Mouse (Mus musculus): Measurements from ENCODE around the gene Dtnb. TPM values are rescaled to one million over a fixed set of nuclear protein-coding genes. Genes with fewer than 3 reads are reported as not detected.
A peak's percentile ranks its signal among the peaks of the same experiment; 100 is the strongest.

The Dtnb gene
- polyA plus RNA-seq, 1 experiment from 2014 or later = 47.2 TPM

GRCm38 (mm10) chr12:3806271-3806684 is 234.1 kb downstream of the Dtnb start:
- Histone ChIP-seq H3K9me3 (replicated peaks) (no peaks in the 10 kb centered on the region), H3K27ac (peak overlapping the region; percentile 99), H3K4me2 (peak overlapping the region; percentile 76), H3K4me1 (peaks cover 43% of the 10 kb centered on the region), H3K4me3 (replicated peaks) (peak overlapping the region; percentile 90), H3K9ac (peak overlapping the region; percentile 91), H3K36me3 (no peaks in the 10 kb centered on the region), H3K27me3 (no peaks in the 10 kb centered on the region)
- peak; percentile 83 for ATAC-seq (replicated peaks; ENCODE audit: low FRiP score)
- WGBS = 1% methylated on average over 31 of the region's 41 CpGs

- Histone ChIP-seq H3K4me2 (peak overlapping the region; percentile 76), H3K4me3 (replicated peaks) (peak overlapping the region; percentile 90), H3K4me1 (peaks cover 49% of the 10 kb centered on the region), H3K27ac (peak overlapping the region; percentile 99), H3K9ac (peak overlapping the region; percentile 91), H3K9me3 (replicated peaks) (no peaks in the 10 kb centered on the region), H3K36me3 (no peaks in the 10 kb centered on the region), H3K27me3 (no peaks in the 10 kb centered on the region)
- 0% methylated on average over 62 of the region's 141 CpGs for WGBS
- peak; percentile 44 for ATAC-seq (replicated peaks; ENCODE audit: low FRiP score)
Measured at GRCm38 (mm10) chr12:3806703-3807547, 234.7 kb downstream of the Dtnb start.

- Histone ChIP-seq H3K9me3 (replicated peaks) (no peaks in the 10 kb centered on the region), H3K4me1 (peaks cover 56% of the 10 kb centered on the region), H3K4me2 (peak overlapping the region; percentile 76), H3K9ac (peak overlapping the region; percentile 91), H3K4me3 (replicated peaks) (peak overlapping the region; percentile 90), H3K36me3 (no peaks in the 10 kb centered on the region), H3K27me3 (no peaks in the 10 kb centered on the region), H3K27ac (peak overlapping the region; percentile 99)
- 1% methylated on average over 59 of the region's 105 CpGs for WGBS
- peak; percentile 52 for ATAC-seq (replicated peaks; ENCODE audit: low FRiP score)
Measured at GRCm38 (mm10) chr12:3807548-3808395, 235.6 kb downstream of the Dtnb start.

GRCm38 (mm10) chr12:3808396-3808981 is 236.3 kb downstream of the Dtnb start:
- H3K9ac ChIP-seq = peak overlapping the region; percentile 91
- H3K9me3 ChIP-seq (replicated peaks) = no peaks in the 10 kb centered on the region
- WGBS = 5% methylated on average over 10 of the region's 10 CpGs
- H3K4me1 ChIP-seq = peaks cover 61% of the 10 kb centered on the region
- no peaks in the 10 kb centered on the region for H3K36me3 ChIP-seq
- peak overlapping the region; percentile 99 for H3K27ac ChIP-seq
- ATAC-seq (replicated peaks; ENCODE audit: low FRiP score) = peak; percentile 12
- no peaks in the 10 kb centered on the region for H3K27me3 ChIP-seq
- H3K4me2 ChIP-seq = peak overlapping the region; percentile 76
- H3K4me3 ChIP-seq (replicated peaks) = peak overlapping the region; percentile 90

- no peak for ATAC-seq (replicated peaks; ENCODE audit: low FRiP score)
- Histone ChIP-seq H3K9me3 (replicated peaks) (no peaks in the 10 kb centered on the region), H3K27ac (peak overlapping the region; percentile 79), H3K36me3 (no peaks in the 10 kb centered on the region), H3K9ac (0 out of 2 replicates have a peak overlapping the region, but pooled peaks have one; percentile 4), H3K27me3 (no peaks in the 10 kb centered on the region), H3K4me1 (peaks cover 67% of the 10 kb centered on the region), H3K4me2 (peak overlapping the region; percentile 76), H3K4me3 (replicated peaks) (peak overlapping the region; percentile 6; the same call in 1 of the 2 replicates)
- 65% methylated on average over 7 of the region's 7 CpGs for WGBS
Measured at GRCm38 (mm10) chr12:3809520-3810180, 237.5 kb downstream of the Dtnb start.

- Histone ChIP-seq H3K4me1 (peaks cover 71% of the 10 kb centered on the region), H3K36me3 (peaks cover under 1% of the 10 kb centered on the region; the same call in 1 of the 2 replicates), H3K9ac (peak overlapping the region; percentile 4; the same call in 1 of the 2 replicates), H3K9me3 (replicated peaks) (no peaks in the 10 kb centered on the region), H3K4me2 (peak overlapping the region; percentile 76), H3K4me3 (replicated peaks) (0 out of 2 replicates have a peak overlapping the region, but pooled peaks have one; percentile 6), H3K27ac (peak overlapping the region; percentile 79), H3K27me3 (no peaks in the 10 kb centered on the region)
- ATAC-seq (replicated peaks; ENCODE audit: low FRiP score) = no peak
- 7% methylated on average over 4 of the region's 4 CpGs for WGBS
Measured at GRCm38 (mm10) chr12:3810455-3810854, 238.3 kb downstream of the Dtnb start.

GRCm38 (mm10) chr12:3811596-3811995 is 239.4 kb downstream of the Dtnb start:
- Histone ChIP-seq H3K27me3 (no peaks in the 10 kb centered on the region), H3K36me3 (peaks cover 8% of the 10 kb centered on the region; the same call in 1 of the 2 replicates), H3K4me1 (peaks cover 74% of the 10 kb centered on the region), H3K9me3 (replicated peaks) (no peaks in the 10 kb centered on the region), H3K9ac (no peak overlapping the region), H3K4me2 (peak overlapping the region; percentile 76), H3K27ac (peak overlapping the region; percentile 79), H3K4me3 (replicated peaks) (0 out of 2 replicates have a peak overlapping the region, but pooled peaks have one; percentile 1)
- WGBS = 15% methylated on average over 5 of the region's 5 CpGs
- no peak for ATAC-seq (replicated peaks; ENCODE audit: low FRiP score)

GRCm38 (mm10) chr12:3812251-3812650 is 240.1 kb downstream of the Dtnb start:
- peaks cover 8% of the 10 kb centered on the region; the same call in 1 of the 2 replicates for H3K36me3 ChIP-seq
- peak overlapping the region; percentile 60 for H3K27ac ChIP-seq
- peaks cover 80% of the 10 kb centered on the region for H3K4me1 ChIP-seq
- no peaks in the 10 kb centered on the region for H3K9me3 ChIP-seq (replicated peaks)
- H3K4me3 ChIP-seq (replicated peaks) = no peak overlapping the region
- 53% methylated on average over 6 of the region's 6 CpGs for WGBS
- no peak overlapping the region for H3K9ac ChIP-seq
- H3K4me2 ChIP-seq = no peak overlapping the region
- no peak for ATAC-seq (replicated peaks; ENCODE audit: low FRiP score)
- H3K27me3 ChIP-seq = no peaks in the 10 kb centered on the region

GRCm38 (mm10) chr12:3813138-3813537 is 241.0 kb downstream of the Dtnb start:
- Histone ChIP-seq H3K9ac (no peak overlapping the region), H3K9me3 (replicated peaks) (no peaks in the 10 kb centered on the region), H3K4me3 (replicated peaks) (no peak overlapping the region), H3K27me3 (no peaks in the 10 kb centered on the region), H3K27ac (no peak overlapping the region), H3K4me1 (peaks cover 83% of the 10 kb centered on the region), H3K36me3 (peaks cover 8% of the 10 kb centered on the region; the same call in 1 of the 2 replicates), H3K4me2 (no peak overlapping the region)
- WGBS = 77% methylated on average over 8 of the region's 8 CpGs
- no peak for ATAC-seq (replicated peaks; ENCODE audit: low FRiP score)

GRCm38 (mm10) chr12:3815386-3815785 is 243.2 kb downstream of the Dtnb start:
- Histone ChIP-seq H3K4me2 (no peak overlapping the region), H3K4me3 (replicated peaks) (no peak overlapping the region), H3K9me3 (replicated peaks) (no peaks in the 10 kb centered on the region), H3K27ac (no peak overlapping the region), H3K27me3 (no peaks in the 10 kb centered on the region), H3K36me3 (peaks cover 8% of the 10 kb centered on the region; the same call in 1 of the 2 replicates), H3K4me1 (peaks cover 82% of the 10 kb centered on the region), H3K9ac (no peak overlapping the region)
- no peak for ATAC-seq (replicated peaks; ENCODE audit: low FRiP score)
- WGBS = 46% methylated on average over 6 of the region's 6 CpGs

GRCm38 (mm10) chr12:3817033-3817432 is 244.9 kb downstream of the Dtnb start:
- no peak for ATAC-seq (replicated peaks; ENCODE audit: low FRiP score)
- H3K4me2 ChIP-seq = no peak overlapping the region
- no peak overlapping the region for H3K27ac ChIP-seq
- no peak overlapping the region for H3K4me3 ChIP-seq (replicated peaks)
- 65% methylated on average over 7 of the region's 7 CpGs for WGBS
- no peaks in the 10 kb centered on the region for H3K27me3 ChIP-seq
- peaks cover 75% of the 10 kb centered on the region for H3K4me1 ChIP-seq
- no peaks in the 10 kb centered on the region for H3K9me3 ChIP-seq (replicated peaks)
- H3K36me3 ChIP-seq = peaks cover 8% of the 10 kb centered on the region; the same call in 1 of the 2 replicates
- H3K9ac ChIP-seq = no peak overlapping the region

Measured in kidney, embryonic 15.5 days (tissue).